Mouse (Mus musculus) gonadal fat pad, adult 2 months (tissue): ENCODE results near the gene Nubp1. TPM values are rescaled to one million over a fixed set of nuclear protein-coding genes. Genes with fewer than 3 reads are reported as not detected.

Source experiments
- DNase-seq: peaks from one replicate; pipeline ENCODE4 v3.0.0-alpha.2; 2012; ENCODE audit warnings: low read depth
- polyA plus RNA-seq: library from polyadenylated mRNA; depleted of rRNA; stranded (reverse); fragments of >200 nt; gene quantifications from 2 replicates; pipeline ENCODE4 v1.2.3, GENCODE M21; 2012; rRNA removed

Nubp1 gene
- polyA plus RNA-seq, 1 experiment, result 29.6 TPM

- no peak for DNase-seq
These were observed 55.8 kb downstream of the Nubp1 start for GRCm38 (mm10) chr16:10467391-10468107.

GRCm38 (mm10) chr16:10468201-10468600 lies 56.5 kb downstream of the Nubp1 start:
- DNase-seq, result no peak

GRCm38 (mm10) chr16:10471950-10472349 lies 60.2 kb downstream of the Nubp1 start:
- DNase-seq, result no peak

Other genes with a start within 250 kb of the Nubp1 start
- 1.1 and 1.7 TPM in 2 replicates for gene Rpl39l, start 241.7 kb upstream of the Nubp1 start, polyA plus RNA-seq
- not detected in 2 replicates for gene Atf7ip2, start 219.2 kb upstream of the Nubp1 start, polyA plus RNA-seq
- gene Emp2, start 98.0 kb upstream of the Nubp1 start, polyA plus RNA-seq, result 36.4 and 39.8 TPM in 2 replicates
- 3.0 and 3.5 TPM in 2 replicates for gene Tekt5, start 16.5 kb upstream of the Nubp1 start, polyA plus RNA-seq
- 1.3 and 1.4 TPM in 2 replicates for gene Tvp23a, start 35.4 kb downstream of the Nubp1 start, polyA plus RNA-seq
- gene Ciita, start 68.1 kb downstream of the Nubp1 start, polyA plus RNA-seq, result 3.3 and 3.5 TPM in 2 replicates
- gene Dexi, start 131.1 kb downstream of the Nubp1 start, polyA plus RNA-seq, result 32.0 and 36.9 TPM in 2 replicates
- gene Clec16a, start 133.4 kb downstream of the Nubp1 start, polyA plus RNA-seq, result 18.4 and 19.9 TPM in 2 replicates